Mouse (Mus musculus) spleen, adult 2 months (tissue): ENCODE results near the gene Dcaf4.

ENCODE experiments used
- CTCF ChIP-seq: fragments of 200-500 bp; IDR thresholded peaks from 2 replicates; pipeline ENCODE4 v1.5.1; 2011; ENCODE audit warnings: mild to moderate bottlenecking, inconsistent platforms; ENCODE audit not compliant: insufficient read depth, insufficient read length, insufficient replicate concordance; ENCODE audit errors: extremely low read depth
- POLR2A ChIP-seq: fragments of 200-500 bp; IDR thresholded peaks from 2 replicates; pipeline ENCODE4 v1.6.1; 2011; ENCODE audit warnings: low read depth, low read length, inconsistent platforms

DNA sequence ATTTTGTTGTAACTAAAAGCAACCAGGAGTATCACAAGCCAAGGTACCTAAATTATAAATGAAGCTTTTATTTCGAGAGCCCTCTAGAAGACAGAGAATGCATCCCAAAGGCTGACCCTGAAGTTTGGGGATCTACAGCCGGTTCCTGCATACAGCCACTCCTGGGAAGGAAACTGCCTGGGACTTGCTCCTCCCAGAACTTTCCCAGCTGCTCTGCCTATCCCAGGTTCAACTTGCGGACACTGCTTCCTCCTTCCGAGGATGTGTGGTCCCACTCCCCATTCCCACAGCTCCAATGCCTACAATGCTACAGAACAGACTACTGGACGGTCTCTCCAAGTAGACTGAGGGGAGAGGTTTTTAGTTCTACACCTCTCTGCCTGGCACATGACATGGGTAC lies 52.5 kb downstream of the Dcaf4 start:
- TF ChIP-seq CTCF = no peak
- TF ChIP-seq POLR2A = no peak
